Mouse (Mus musculus): ENCODE measurements around the gene Cpeb3. TPM values are rescaled to one million over a fixed set of nuclear protein-coding genes. Genes with fewer than 3 reads are reported as not detected.

Gene Cpeb3
- polyA plus RNA-seq, 1 experiment: 3.8 TPM

DNA sequence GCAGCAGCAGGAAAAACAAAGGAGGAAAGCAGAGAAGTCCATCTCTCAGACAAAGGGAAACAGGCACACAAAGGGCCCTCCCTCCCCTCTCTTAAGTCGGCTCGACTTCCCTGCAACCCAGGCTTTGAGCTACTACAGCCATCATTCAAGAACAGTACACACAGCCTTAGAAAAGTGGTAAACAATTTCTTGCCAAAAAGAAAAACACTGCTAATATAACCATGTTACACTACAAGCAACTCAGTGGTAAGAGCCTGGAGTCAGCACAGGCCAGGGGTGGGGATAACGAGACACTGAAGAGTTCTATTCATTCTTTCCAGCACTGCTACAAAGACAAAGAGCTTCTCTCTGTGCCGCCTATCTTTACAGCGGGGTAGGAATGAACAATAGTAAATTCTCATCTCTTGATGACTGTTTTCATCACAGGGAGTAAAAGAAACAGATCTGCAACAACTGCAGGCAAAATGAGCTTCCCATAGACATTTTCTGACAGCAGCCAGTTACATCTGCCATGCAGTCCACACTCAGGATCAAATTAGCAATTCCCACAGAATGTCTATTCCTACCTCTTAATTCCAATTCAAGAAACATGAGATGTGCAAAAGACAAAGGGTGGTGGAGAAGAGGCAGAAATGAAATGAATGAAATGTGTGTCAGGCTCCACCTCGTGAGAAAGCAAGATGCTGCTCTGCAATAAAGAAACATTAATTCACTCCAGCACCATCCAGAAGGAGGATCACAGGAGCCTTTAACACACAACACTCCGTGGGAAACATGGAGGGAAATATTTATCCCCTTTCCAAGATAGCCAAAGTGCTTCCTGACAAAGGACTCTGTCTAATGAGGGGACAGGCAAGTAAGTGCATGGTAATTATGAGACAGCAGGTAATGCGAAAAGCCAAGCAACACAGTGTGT is 118.0 kb downstream of the Cpeb3 start:
- no peak for DNase-seq
- Histone ChIP-seq H3K27me3 (ENCODE audit: control insufficient read depth, insufficient read depth, low read length) (no peaks in the 10 kb centered on the region), H3K4me1 (replicated peaks; ENCODE audit: control insufficient read depth, insufficient read depth, low read length) (no peaks in the 10 kb centered on the region), H3K27ac (ENCODE audit: control insufficient read depth, insufficient read depth, low read length) (no peak overlapping the region), H3K36me3 (ENCODE audit: control insufficient read depth, insufficient read depth, low read length) (no peaks in the 10 kb centered on the region), H3K4me3 (ENCODE audit: control insufficient read depth, insufficient read depth, low read length) (no peak overlapping the region)
- 78% methylated on average over 8 of the region's 8 CpGs for WGBS
- TF ChIP-seq POLR2A (IDR thresholded peaks at IDR 0.05; ENCODE audit: control insufficient read depth, extremely low read depth, insufficient read depth, low read length, poor library complexity) (no peak), CTCF (IDR thresholded peaks at IDR 0.05; ENCODE audit: borderline replicate concordance, control insufficient read depth, extremely low read depth, insufficient read depth, low read length, poor library complexity) (no peak)

DNA sequence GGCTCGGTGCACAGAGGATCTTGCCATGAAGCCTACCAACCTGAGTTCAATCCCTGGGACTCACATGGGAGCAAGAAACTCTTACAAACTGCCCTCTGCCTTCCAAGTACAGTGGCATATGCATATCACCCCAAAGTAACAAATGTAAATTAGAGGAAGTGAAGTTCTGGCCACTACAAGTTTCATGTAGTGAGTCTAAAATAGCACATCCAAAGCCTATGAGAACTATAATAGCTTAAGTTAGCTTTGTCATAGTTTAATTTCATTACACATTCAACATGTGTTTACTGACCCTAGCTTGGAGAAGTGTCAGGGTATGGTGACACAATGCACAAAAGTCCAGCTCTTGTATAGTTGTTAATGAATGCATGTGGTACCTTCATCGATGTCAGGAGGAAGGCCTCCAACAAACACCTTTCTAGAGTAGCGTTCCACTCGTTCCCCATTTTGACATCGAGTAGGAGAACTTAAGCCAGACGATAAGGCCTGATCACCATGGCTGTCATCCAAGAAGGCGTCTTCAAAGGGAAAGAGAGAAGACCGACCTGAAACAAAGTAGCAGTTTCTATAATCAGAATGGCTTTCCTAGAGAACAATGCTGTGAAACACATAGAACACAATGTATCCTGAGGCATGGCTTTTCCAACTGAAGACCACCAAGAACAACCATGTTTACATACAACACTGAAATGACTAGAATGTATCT is 120.2 kb downstream of the Cpeb3 start:
- TF ChIP-seq CTCF (IDR thresholded peaks at IDR 0.05; ENCODE audit: borderline replicate concordance, control insufficient read depth, extremely low read depth, insufficient read depth, low read length, poor library complexity): no peak
- TF ChIP-seq POLR2A (IDR thresholded peaks at IDR 0.05; ENCODE audit: control insufficient read depth, extremely low read depth, insufficient read depth, low read length, poor library complexity): no peak
- H3K4me3 ChIP-seq (ENCODE audit: control insufficient read depth, insufficient read depth, low read length): no peak overlapping the region
- H3K27me3 ChIP-seq (ENCODE audit: control insufficient read depth, insufficient read depth, low read length): no peaks in the 10 kb centered on the region
- 94% methylated on average over 8 of the region's 8 CpGs for WGBS
- no peaks in the 10 kb centered on the region for H3K4me1 ChIP-seq (replicated peaks; ENCODE audit: control insufficient read depth, insufficient read depth, low read length)
- no peaks in the 10 kb centered on the region for H3K36me3 ChIP-seq (ENCODE audit: control insufficient read depth, insufficient read depth, low read length)
- DNase-seq: no peak
- H3K27ac ChIP-seq (ENCODE audit: control insufficient read depth, insufficient read depth, low read length): no peak overlapping the region

DNA sequence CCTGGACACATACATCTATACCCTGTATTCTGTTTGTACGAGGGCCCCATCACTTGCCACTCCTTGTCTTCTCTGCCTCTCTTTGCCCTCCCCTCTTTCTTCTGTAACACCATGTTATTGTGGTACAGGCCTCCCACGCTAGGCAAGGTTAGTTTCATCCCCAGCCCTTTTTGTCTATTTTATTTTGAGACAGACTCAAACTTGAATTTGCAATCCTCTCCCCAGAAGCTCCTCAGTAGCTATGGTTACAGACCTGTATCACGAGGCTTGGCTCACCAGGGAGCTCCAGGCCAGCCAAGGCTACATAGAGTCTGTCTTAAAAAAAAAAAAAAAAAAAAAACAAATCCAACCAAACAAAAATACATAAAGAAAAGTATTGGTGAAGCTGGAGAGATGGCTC is 123.9 kb downstream of the Cpeb3 start:
- H3K4me1 ChIP-seq (replicated peaks; ENCODE audit: control insufficient read depth, insufficient read depth, low read length): no peaks in the 10 kb centered on the region
- H3K36me3 ChIP-seq (ENCODE audit: control insufficient read depth, insufficient read depth, low read length): no peaks in the 10 kb centered on the region
- no peak for DNase-seq
- WGBS: 82% methylated on average over 3 of the region's 3 CpGs
- H3K27me3 ChIP-seq (ENCODE audit: control insufficient read depth, insufficient read depth, low read length): no peaks in the 10 kb centered on the region
- H3K4me3 ChIP-seq (ENCODE audit: control insufficient read depth, insufficient read depth, low read length): no peak overlapping the region
- H3K27ac ChIP-seq (ENCODE audit: control insufficient read depth, insufficient read depth, low read length): no peak overlapping the region
- TF ChIP-seq POLR2A (IDR thresholded peaks at IDR 0.05; ENCODE audit: control insufficient read depth, extremely low read depth, insufficient read depth, low read length, poor library complexity): no peak
- TF ChIP-seq CTCF (IDR thresholded peaks at IDR 0.05; ENCODE audit: borderline replicate concordance, control insufficient read depth, extremely low read depth, insufficient read depth, low read length, poor library complexity): no peak

DNA sequence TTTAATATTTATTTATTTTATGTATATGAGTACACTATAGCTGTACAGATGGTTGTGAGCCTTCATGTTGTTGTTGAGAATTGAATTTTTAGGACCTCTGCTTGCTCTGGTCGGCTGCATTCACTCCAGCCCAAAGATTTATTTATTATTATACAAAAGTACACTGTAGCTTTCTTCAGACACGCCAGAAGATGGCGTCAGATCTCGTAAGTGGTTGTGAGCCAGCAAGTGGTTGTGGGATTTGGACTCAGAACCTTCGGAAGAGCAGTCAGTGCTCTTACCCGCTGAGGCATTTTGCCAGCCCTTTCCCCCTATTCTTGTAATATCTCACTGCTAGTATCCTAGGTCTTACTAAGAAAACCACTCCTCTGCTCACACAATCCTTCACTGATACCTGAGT is 126.9 kb downstream of the Cpeb3 start:
- H3K27ac ChIP-seq (ENCODE audit: control insufficient read depth, insufficient read depth, low read length): no peak overlapping the region
- 73% methylated on average over 6 of the region's 6 CpGs for WGBS
- no peaks in the 10 kb centered on the region for H3K36me3 ChIP-seq (ENCODE audit: control insufficient read depth, insufficient read depth, low read length)
- DNase-seq: no peak
- no peak for TF ChIP-seq POLR2A (IDR thresholded peaks at IDR 0.05; ENCODE audit: control insufficient read depth, extremely low read depth, insufficient read depth, low read length, poor library complexity)
- no peaks in the 10 kb centered on the region for H3K27me3 ChIP-seq (ENCODE audit: control insufficient read depth, insufficient read depth, low read length)
- H3K4me3 ChIP-seq (ENCODE audit: control insufficient read depth, insufficient read depth, low read length): no peak overlapping the region
- no peaks in the 10 kb centered on the region for H3K4me1 ChIP-seq (replicated peaks; ENCODE audit: control insufficient read depth, insufficient read depth, low read length)

DNA sequence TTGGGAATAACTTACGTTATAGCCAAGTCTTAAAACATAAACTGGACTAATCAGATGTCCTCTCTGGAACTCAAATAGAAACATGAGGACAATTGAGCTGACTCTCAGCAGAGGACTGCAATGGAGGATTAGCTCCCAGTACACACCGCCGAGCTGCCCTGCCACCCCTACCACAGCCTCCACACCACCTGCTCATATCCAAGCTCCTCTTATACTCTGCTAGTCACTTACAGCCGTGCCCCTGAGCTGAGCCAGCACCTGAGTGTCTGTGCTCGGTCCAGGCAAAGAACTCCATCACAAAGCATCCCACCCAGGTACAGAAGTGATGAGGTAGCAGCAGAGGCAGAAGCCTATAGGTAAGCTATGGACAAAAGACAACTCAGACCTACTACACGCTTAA is 129.2 kb downstream of the Cpeb3 start:
- H3K36me3 ChIP-seq (ENCODE audit: control insufficient read depth, insufficient read depth, low read length): no peaks in the 10 kb centered on the region
- no peak overlapping the region for H3K4me3 ChIP-seq (ENCODE audit: control insufficient read depth, insufficient read depth, low read length)
- H3K4me1 ChIP-seq (replicated peaks; ENCODE audit: control insufficient read depth, insufficient read depth, low read length): no peaks in the 10 kb centered on the region
- 93% methylated on average over 6 of the region's 6 CpGs for WGBS
- TF ChIP-seq CTCF (IDR thresholded peaks at IDR 0.05; ENCODE audit: borderline replicate concordance, control insufficient read depth, extremely low read depth, insufficient read depth, low read length, poor library complexity): no peak
- no peak for TF ChIP-seq POLR2A (IDR thresholded peaks at IDR 0.05; ENCODE audit: control insufficient read depth, extremely low read depth, insufficient read depth, low read length, poor library complexity)
- no peak overlapping the region for H3K27ac ChIP-seq (ENCODE audit: control insufficient read depth, insufficient read depth, low read length)
- no peaks in the 10 kb centered on the region for H3K27me3 ChIP-seq (ENCODE audit: control insufficient read depth, insufficient read depth, low read length)
- DNase-seq: no peak

DNA sequence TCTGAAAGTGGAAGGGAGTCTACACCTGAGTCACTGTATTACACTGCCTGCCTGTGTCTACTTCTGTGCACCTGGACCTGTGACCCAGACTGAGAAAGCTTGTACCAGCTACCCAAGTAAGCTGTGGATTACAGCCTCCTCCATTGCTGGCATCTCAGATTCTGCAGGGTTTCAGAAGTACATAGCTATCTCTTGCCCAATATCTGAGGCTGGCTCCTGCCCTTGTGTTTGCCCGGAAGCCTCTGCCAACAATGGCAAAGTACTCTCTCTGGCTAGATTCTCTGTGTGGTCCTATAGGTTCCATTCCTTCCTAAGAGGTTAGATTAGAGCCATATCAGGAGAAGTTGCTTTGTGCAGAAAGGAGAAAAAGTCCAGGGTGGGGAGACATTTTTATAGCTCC is 129.8 kb downstream of the Cpeb3 start:
- H3K27me3 ChIP-seq (ENCODE audit: control insufficient read depth, insufficient read depth, low read length): no peaks in the 10 kb centered on the region
- TF ChIP-seq POLR2A (IDR thresholded peaks at IDR 0.05; ENCODE audit: control insufficient read depth, extremely low read depth, insufficient read depth, low read length, poor library complexity) (no peak), CTCF (IDR thresholded peaks at IDR 0.05; ENCODE audit: borderline replicate concordance, control insufficient read depth, extremely low read depth, insufficient read depth, low read length, poor library complexity) (no peak)
- H3K27ac ChIP-seq (ENCODE audit: control insufficient read depth, insufficient read depth, low read length): no peak overlapping the region
- no peaks in the 10 kb centered on the region for H3K4me1 ChIP-seq (replicated peaks; ENCODE audit: control insufficient read depth, insufficient read depth, low read length)
- 100% methylated on average over 1 of the region's 1 CpGs for WGBS
- no peak for DNase-seq
- no peaks in the 10 kb centered on the region for H3K36me3 ChIP-seq (ENCODE audit: control insufficient read depth, insufficient read depth, low read length)
- no peak overlapping the region for H3K4me3 ChIP-seq (ENCODE audit: control insufficient read depth, insufficient read depth, low read length)
